Mouse (Mus musculus) lung, embryonic 14.5 days (tissue): ENCODE data around the gene Cnep1r1. TPM values are rescaled to one million over a fixed set of nuclear protein-coding genes. Genes with fewer than 3 reads are reported as not detected.

ENCODE experiments used
- ATAC-seq: fragments of 200-750 bp; cut with Nextera tagmentation; 2 replicates; pipeline ENCODE4 v1.8.0; 2017; ENCODE audit warnings: mild to moderate bottlenecking, moderate TSS enrichment, moderate library complexity; ENCODE audit not compliant: insufficient read depth
- DNase-seq: peaks from one replicate; pipeline ENCODE4 v3.0.0-alpha.2; 2015
- H3K27ac ChIP-seq: fragments of 300-500 bp; sonication (generic); 2 replicates; pipeline ENCODE4 v1.5.1; 2014; ENCODE audit warnings: low read depth, mild to moderate bottlenecking, moderate library complexity
- H3K27me3 ChIP-seq: fragments of 300-500 bp; sonication (generic); 2 replicates; pipeline ENCODE4 v1.6.1; 2014; ENCODE audit warnings: low read length, control low read depth; ENCODE audit not compliant: insufficient read depth
- H3K36me3 ChIP-seq: fragments of 300-500 bp; sonication (generic); 2 replicates; pipeline ENCODE4 v1.6.1; 2014; ENCODE audit warnings: control low read depth; ENCODE audit not compliant: insufficient read depth
- H3K4me1 ChIP-seq: fragments of 300-500 bp; sonication (generic); 2 replicates; pipeline ENCODE4 v1.6.1; 2014; ENCODE audit warnings: antibody characterized with exemption, control low read depth; ENCODE audit not compliant: insufficient read depth
- H3K4me2 ChIP-seq: fragments of 300-500 bp; sonication (generic); 2 replicates; pipeline ENCODE4 v1.6.1; 2014; ENCODE audit warnings: mild to moderate bottlenecking
- H3K4me3 ChIP-seq: fragments of 300-500 bp; sonication (generic); 2 replicates; pipeline ENCODE4 v1.5.1; 2014; ENCODE audit warnings: low read depth, low read length
- H3K9ac ChIP-seq: fragments of 300-500 bp; sonication (generic); 2 replicates; pipeline ENCODE4 v1.6.1; 2014
- H3K9me3 ChIP-seq: fragments of 300-500 bp; sonication (generic); 2 replicates; pipeline ENCODE4 v1.6.1; 2016; ENCODE audit warnings: low read depth, low read length, control low read depth
- CTCF ChIP-seq: IDR thresholded peaks from 2 replicates; pipeline ENCODE4 v1.5.1; 2016; ENCODE audit warnings: antibody characterized with exemption, low read depth
- WGBS: fragments of 180-500 bp; shearing (Covaris S2); extraction: QIAGEN DNeasy Blood & Tissue Kit; methylation state at CpG from one replicate; pipeline ENCODE4 v1.1.7; 2014; 5-methylcytosine and 5-hydroxymethylcytosine counted together
- polyA plus RNA-seq: library from polyadenylated mRNA; unstranded; fragments of >200 nt; fragmentation: Nextera tagmentation; extraction: Ambion mirVana; gene quantifications from 2 replicates; pipeline ENCODE4 v1.2.1, GENCODE M21; 2014

Cnep1r1 gene
- polyA plus RNA-seq, 1 experiment from 2014 or later: 33.6 TPM

GRCm38 (mm10) chr8:88141629-88142028 lies 23.1 kb downstream of the Cnep1r1 start:
- ATAC-seq: no peak
- peaks cover 4% of the 10 kb centered on the region for H3K4me1 ChIP-seq
- H3K27ac ChIP-seq: no peak overlapping the region
- no peaks in the 10 kb centered on the region for H3K9me3 ChIP-seq
- no peak overlapping the region for H3K4me3 ChIP-seq
- no peak for DNase-seq
- no peak overlapping the region for H3K9ac ChIP-seq
- 91% methylated on average over 3 of the region's 3 CpGs for WGBS
- no peak for TF ChIP-seq CTCF
- H3K36me3 ChIP-seq: peaks cover 55% of the 10 kb centered on the region
- H3K27me3 ChIP-seq: no peaks in the 10 kb centered on the region
- H3K4me2 ChIP-seq: no peak overlapping the region

- H3K9ac ChIP-seq: no peak overlapping the region
- H3K27ac ChIP-seq: no peak overlapping the region
- H3K4me3 ChIP-seq: no peak overlapping the region
- no peaks in the 10 kb centered on the region for H3K4me1 ChIP-seq
- no peak for ATAC-seq
- peaks cover 75% of the 10 kb centered on the region for H3K36me3 ChIP-seq
- no peaks in the 10 kb centered on the region for H3K9me3 ChIP-seq
- no peak for DNase-seq
- TF ChIP-seq CTCF: no peak
- 83% methylated on average over 5 of the region's 5 CpGs for WGBS
- H3K4me2 ChIP-seq: no peak overlapping the region
- H3K27me3 ChIP-seq: no peaks in the 10 kb centered on the region
Measured at GRCm38 (mm10) chr8:88144041-88144440, 25.5 kb downstream of the Cnep1r1 start.

GRCm38 (mm10) chr8:88150910-88151371 lies 32.4 kb downstream of the Cnep1r1 start:
- ATAC-seq (no peak), DNase-seq (no peak)
- Histone ChIP-seq H3K36me3 (peaks cover 62% of the 10 kb centered on the region), H3K9ac (no peak overlapping the region), H3K27me3 (no peaks in the 10 kb centered on the region), H3K4me1 (no peaks in the 10 kb centered on the region), H3K4me3 (no peak overlapping the region), H3K4me2 (no peak overlapping the region), H3K9me3 (no peaks in the 10 kb centered on the region), H3K27ac (no peak overlapping the region)
- 89% methylated on average over 6 of the region's 6 CpGs for WGBS
- no peak for TF ChIP-seq CTCF

- no peak for TF ChIP-seq CTCF
- no peak overlapping the region for H3K9ac ChIP-seq
- H3K4me3 ChIP-seq: no peak overlapping the region
- H3K4me1 ChIP-seq: no peaks in the 10 kb centered on the region
- no peaks in the 10 kb centered on the region for H3K27me3 ChIP-seq
- no peak overlapping the region for H3K4me2 ChIP-seq
- ATAC-seq (no peak), DNase-seq (no peak)
- no peaks in the 10 kb centered on the region for H3K9me3 ChIP-seq
- H3K36me3 ChIP-seq: peaks cover 86% of the 10 kb centered on the region
- no peak overlapping the region for H3K27ac ChIP-seq
- WGBS: 86% methylated on average over 9 of the region's 10 CpGs
Measured at GRCm38 (mm10) chr8:88160237-88160995, 41.8 kb downstream of the Cnep1r1 start.

- 72% methylated on average over 5 of the region's 5 CpGs for WGBS
- no peak overlapping the region for H3K4me2 ChIP-seq
- DNase-seq: peak; percentile 86
- H3K4me1 ChIP-seq: no peaks in the 10 kb centered on the region
- H3K9ac ChIP-seq: no peak overlapping the region
- H3K4me3 ChIP-seq: no peak overlapping the region
- H3K27me3 ChIP-seq: no peaks in the 10 kb centered on the region
- no peak overlapping the region for H3K27ac ChIP-seq
- H3K36me3 ChIP-seq: peaks cover 88% of the 10 kb centered on the region
- ATAC-seq: no peak
- TF ChIP-seq CTCF: peak; percentile 81
- H3K9me3 ChIP-seq: no peaks in the 10 kb centered on the region
Measured at GRCm38 (mm10) chr8:88161439-88161838, 42.9 kb downstream of the Cnep1r1 start.

GRCm38 (mm10) chr8:88175264-88175663 lies 56.7 kb downstream of the Cnep1r1 start:
- no peak for ATAC-seq
- DNase-seq: no peak
- H3K4me2 ChIP-seq: no peak overlapping the region
- TF ChIP-seq CTCF: no peak
- no peak overlapping the region for H3K9ac ChIP-seq
- H3K27ac ChIP-seq: no peak overlapping the region
- 88% methylated on average over 7 of the region's 7 CpGs for WGBS
- no peaks in the 10 kb centered on the region for H3K4me1 ChIP-seq
- peaks cover 19% of the 10 kb centered on the region for H3K36me3 ChIP-seq
- no peak overlapping the region for H3K4me3 ChIP-seq
- H3K9me3 ChIP-seq: no peaks in the 10 kb centered on the region
- no peaks in the 10 kb centered on the region for H3K27me3 ChIP-seq

GRCm38 (mm10) chr8:88177291-88177690 lies 58.7 kb downstream of the Cnep1r1 start:
- H3K4me2 ChIP-seq: no peak overlapping the region
- ATAC-seq (no peak), DNase-seq (no peak)
- H3K27me3 ChIP-seq: no peaks in the 10 kb centered on the region
- no peak overlapping the region for H3K9ac ChIP-seq
- H3K9me3 ChIP-seq: no peaks in the 10 kb centered on the region
- WGBS: 87% methylated on average over 8 of the region's 8 CpGs
- TF ChIP-seq CTCF: no peak
- no peak overlapping the region for H3K27ac ChIP-seq
- H3K4me3 ChIP-seq: no peak overlapping the region
- H3K36me3 ChIP-seq: peaks cover 6% of the 10 kb centered on the region; the same call in 1 of the 2 replicates
- no peaks in the 10 kb centered on the region for H3K4me1 ChIP-seq
